Mouse (Mus musculus) left cerebral cortex, adult 18-20 months (tissue): ENCODE measurements at regions not wholly inside any gene's neighbourhood (a gene's known extent, or its start where the extent isn't known, plus 50 kb on each side); places are given as distances from the start of the nearest gene placed in this dataset.

ENCODE experiments used
- DNase-seq, 2 experiments: peaks; one replicate each; pipeline ENCODE4 v3.0.0; 2021 to 2022; ENCODE audit warnings: low spot score in 2 of 2, mixed read lengths in 1 of 2

GRCm38 (mm10) chr13:28757846-28758522 is 195.5 kb downstream of the Sox4 start:
- peak; percentile 61 to 79 for DNase-seq

- no peak for DNase-seq
Observed at GRCm38 (mm10) chr13:28756915-28757765, 196.4 kb downstream of the Sox4 start.

GRCm38 (mm10) chr13:28754207-28754606 is 199.3 kb downstream of the Sox4 start:
- no peak for DNase-seq

- no peak for DNase-seq
Observed at GRCm38 (mm10) chr13:28750949-28751692, 202.4 kb downstream of the Sox4 start.

- DNase-seq: no peak
Observed at GRCm38 (mm10) chr13:28740158-28740670, 213.3 kb downstream of the Sox4 start.

GRCm38 (mm10) chr13:28738160-28739100 is 215.1 kb downstream of the Sox4 start:
- DNase-seq: no peak

GRCm38 (mm10) chr13:28732475-28732874 is 221.0 kb downstream of the Sox4 start:
- DNase-seq: no peak

- DNase-seq: no peak
Observed at GRCm38 (mm10) chr13:28732036-28732435, 221.5 kb downstream of the Sox4 start.

GRCm38 (mm10) chr13:28730059-28730580 is 223.4 kb downstream of the Sox4 start:
- no peak for DNase-seq

- DNase-seq: no peak
Observed at GRCm38 (mm10) chr13:28728768-28729167, 224.7 kb downstream of the Sox4 start.

GRCm38 (mm10) chr13:28724300-28724699 is 229.2 kb downstream of the Sox4 start:
- DNase-seq: no peak

- DNase-seq: no peak
Observed at GRCm38 (mm10) chr13:28722074-28722473, 231.4 kb downstream of the Sox4 start.

GRCm38 (mm10) chr13:28721548-28721981 is 231.9 kb downstream of the Sox4 start:
- no peak for DNase-seq

- DNase-seq: peak; percentile 35 to 44
Observed at GRCm38 (mm10) chr13:28720639-28721239, 232.8 kb downstream of the Sox4 start.

- DNase-seq: peak in 1 of 2 experiments; percentile 13
Observed at GRCm38 (mm10) chr13:28720169-28720568, 233.3 kb downstream of the Sox4 start.

GRCm38 (mm10) chr13:28718868-28719265 is 234.6 kb downstream of the Sox4 start:
- peak in 1 of 2 experiments; percentile 9 for DNase-seq

GRCm38 (mm10) chr13:28718169-28718867 is 235.2 kb downstream of the Sox4 start:
- no peak for DNase-seq

- no peak for DNase-seq
Observed at GRCm38 (mm10) chr13:28717404-28717803, 236.1 kb downstream of the Sox4 start.

GRCm38 (mm10) chr13:28709966-28710365 is 243.5 kb downstream of the Sox4 start:
- no peak for DNase-seq
